Mouse (Mus musculus): ENCODE measurements at regions not wholly inside any gene's neighbourhood (a gene's known extent, or its start where the extent isn't known, plus 50 kb on each side); places are given as distances from the start of the nearest gene placed in this dataset.

DNA sequence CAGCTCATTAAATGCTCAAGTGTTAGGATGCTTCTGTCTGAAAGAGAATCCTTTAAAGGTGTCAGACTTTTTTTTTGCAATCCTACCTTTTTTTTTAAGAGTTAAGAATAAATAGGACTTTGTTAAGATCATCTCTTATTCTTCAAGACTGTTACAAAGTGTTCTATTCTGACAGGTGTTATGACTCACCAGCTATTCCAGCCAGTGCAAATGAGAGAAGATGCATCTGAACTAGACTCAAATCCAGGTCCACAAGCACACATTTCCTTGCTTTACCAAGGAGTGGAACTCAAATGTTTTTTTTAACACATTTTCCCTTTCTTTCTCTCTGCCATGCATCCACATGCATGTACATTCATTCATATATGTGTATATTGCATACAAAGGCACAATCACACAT is 98.4 kb upstream of the Atp10a start:
- no peak for DNase-seq (ENCODE audit: low spot score)

DNA sequence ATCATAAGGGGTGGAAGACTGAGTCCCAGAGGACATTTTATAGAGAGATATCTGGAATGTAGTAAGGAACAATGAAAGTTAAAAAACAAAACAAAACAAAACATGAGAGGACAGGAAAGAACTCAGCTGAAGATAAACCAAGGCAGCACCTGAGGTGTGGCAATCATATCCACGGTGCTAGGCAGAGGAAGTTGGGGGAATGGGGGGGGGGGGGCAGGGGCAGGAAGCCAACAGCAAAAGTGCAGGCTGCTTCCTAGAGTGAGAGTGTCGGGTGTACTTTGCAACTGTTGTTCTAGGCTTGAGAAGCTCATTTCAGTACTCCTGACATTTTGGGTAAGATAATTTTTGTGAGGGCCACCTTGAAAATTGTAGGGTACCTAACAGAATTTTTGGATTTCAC is 87.2 kb upstream of the Atp10a start:
- DNase-seq (ENCODE audit: low spot score): no peak

DNA sequence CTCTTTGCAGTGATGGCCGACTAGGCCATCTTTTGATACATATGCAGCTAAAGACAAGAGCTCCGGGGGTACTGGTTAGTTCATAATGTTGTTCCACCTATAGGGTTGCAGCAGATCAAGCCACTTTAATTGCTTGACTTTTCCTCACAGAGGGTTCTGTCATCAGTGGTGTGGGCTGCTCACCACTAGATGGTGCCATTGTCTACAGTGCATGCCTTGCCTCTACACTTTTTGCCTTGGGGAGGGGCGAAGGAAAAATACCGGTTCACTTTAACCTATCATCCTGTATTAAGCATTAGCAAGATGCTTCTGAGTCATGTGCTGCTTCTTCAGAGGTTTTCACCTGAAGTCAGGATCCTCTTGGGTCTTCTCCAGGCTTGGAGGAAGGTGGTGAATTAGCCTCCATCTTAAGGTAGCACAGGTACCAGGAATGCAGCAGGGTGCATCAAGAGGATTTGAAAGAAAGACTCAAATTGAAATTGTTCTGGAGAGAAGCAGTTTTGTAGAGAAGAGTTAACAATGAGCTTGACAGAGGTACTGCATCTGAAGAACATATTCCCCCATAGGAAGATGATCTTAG is 71.6 kb upstream of the Atp10a start:
- peak; percentile 6 for DNase-seq (ENCODE audit: low spot score)

DNA sequence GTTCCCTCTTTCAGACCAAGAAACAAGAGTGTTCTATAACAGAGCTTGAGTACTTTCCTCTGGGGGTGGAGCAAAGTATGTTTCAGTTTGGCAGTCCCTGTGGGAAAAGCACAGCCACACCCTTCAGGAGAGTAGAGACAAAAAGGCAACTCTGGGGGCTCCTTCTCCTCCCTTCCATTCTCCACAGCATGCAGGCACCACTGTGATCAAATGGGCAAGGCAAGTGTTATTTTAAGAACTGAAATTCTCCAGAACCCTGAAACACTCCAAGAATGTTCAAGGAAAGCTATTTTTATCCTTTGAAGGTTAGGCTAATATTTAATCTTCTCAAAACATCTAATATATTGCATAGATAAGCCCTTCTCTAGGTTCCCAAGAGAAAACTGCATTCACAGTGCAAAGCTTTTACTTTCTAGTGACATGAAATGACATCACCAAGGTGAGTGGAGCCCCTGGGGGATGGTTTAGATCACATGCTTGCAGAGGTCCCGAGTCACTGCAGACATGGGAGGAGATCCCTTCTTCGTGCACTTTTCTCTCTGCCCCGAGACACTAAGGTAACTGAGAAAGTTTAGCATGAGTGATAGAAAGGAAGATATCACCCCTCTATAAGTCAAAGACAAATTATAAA is 70.2 kb upstream of the Atp10a start:
- no peak for DNase-seq (ENCODE audit: low spot score)

DNA sequence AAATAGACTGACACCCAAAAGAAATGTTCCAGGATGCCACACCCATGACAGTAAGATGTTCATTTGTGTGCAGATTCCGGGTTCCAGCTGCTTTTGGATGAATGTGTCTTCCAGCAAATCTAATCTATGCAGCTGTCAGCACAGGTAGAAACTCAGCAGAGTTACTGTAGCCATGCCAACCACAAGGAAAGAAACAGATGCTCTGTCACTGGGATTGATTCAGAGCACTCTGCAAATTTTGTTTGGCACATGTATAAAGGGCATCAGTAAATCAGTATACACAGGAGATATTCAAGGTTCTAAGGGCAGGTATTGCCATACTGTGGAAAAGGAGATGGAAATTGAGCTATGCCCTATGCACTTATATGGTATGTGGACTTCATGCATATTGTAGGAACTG is 60.0 kb upstream of the Atp10a start:
- no peak for DNase-seq (ENCODE audit: low spot score)

Data from testis, postnatal 14 days (tissue).